12 mouse cellular contexts compared by ENCODE assay signal in genomic region chr1:74418747-74419439, GRCm38 (mm10). TPM values are rescaled to one million over a fixed set of nuclear protein-coding genes. Genes with fewer than 3 reads are reported as not detected.
DNase-seq lines count a peak whose midpoint lies in the region; ATAC-seq and TF ChIP-seq lines count a peak whose summit lies in the region.
"Had no signal": no experiment of that assay in that cellular context is flagged by ENCODE, and none has a peak within 500 bp of the region (broad histone marks: within the 10 kb centered on the region; RNA-seq: fewer than 3 reads in every experiment).

No protein-coding gene starts in this region.

- no peaks in the 10 kb centered on the region for H3K9me3 ChIP-seq in hindbrain, postnatal 0 days (ENCODE audit: low read length)
- no peaks in the 10 kb centered on the region for H3K9me3 ChIP-seq in hindbrain, embryonic 16.5 days (ENCODE audit: control insufficient read depth, low read length)
- no peaks in the 10 kb centered on the region for H3K9me3 ChIP-seq in kidney, embryonic 15.5 days (replicated peaks)
- H3K9me3 ChIP-seq in midbrain, embryonic 13.5 days, result no peaks in the 10 kb centered on the region
- no peaks in the 10 kb centered on the region for H3K9me3 ChIP-seq in hindbrain, embryonic 14.5 days (ENCODE audit: control insufficient read depth, low read length)
- H3K9me3 ChIP-seq: forebrain, embryonic 15.5 days; limb, embryonic 15.5 days; megakaryocyte, embryonic 14.5 days had no signal

- ATAC-seq in hindbrain, postnatal 0 days, result no peak
- ATAC-seq in hindbrain, embryonic 16.5 days, result no peak
- ATAC-seq in kidney, embryonic 15.5 days (replicated peaks; ENCODE audit: low FRiP score), result no peak
- ATAC-seq in midbrain, embryonic 13.5 days, result no peak
- ATAC-seq in hindbrain, embryonic 14.5 days (ENCODE audit: low FRiP score), result no peak
- ATAC-seq: forebrain, embryonic 15.5 days had no signal

- no peak overlapping the region for H3K9ac ChIP-seq in hindbrain, postnatal 0 days (replicated peaks; ENCODE audit: low read length)
- H3K9ac ChIP-seq in hindbrain, embryonic 16.5 days (ENCODE audit: low read depth, low read length), result no peak overlapping the region
- no peak overlapping the region for H3K9ac ChIP-seq in kidney, embryonic 15.5 days
- H3K9ac ChIP-seq in midbrain, embryonic 13.5 days (replicated peaks), result no peak overlapping the region
- H3K9ac ChIP-seq in hindbrain, embryonic 14.5 days, result no peak overlapping the region
- H3K9ac ChIP-seq: forebrain, embryonic 15.5 days; limb, embryonic 15.5 days had no signal

- TF ChIP-seq CTCF in hindbrain, postnatal 0 days (IDR thresholded peaks at IDR 0.05; ENCODE audit: low read depth), result no peak

- peak; percentile 27 for DNase-seq in hindbrain, postnatal 0 days (ENCODE audit: low spot score)
- DNase-seq in Muller cell, postnatal 12 days (ENCODE audit: inconsistent ontology term), result peak; percentile 58
- peak; percentile 77 for DNase-seq in adrenal gland, postnatal 14 days
- DNase-seq in right cerebral cortex, postnatal 14 days, result no peak
- DNase-seq in hindbrain, embryonic 14.5 days (ENCODE audit: low spot score), result no peak
- DNase-seq: spleen, adult 18-20 months had no signal

- H3K4me1 ChIP-seq in hindbrain, postnatal 0 days (ENCODE audit: insufficient read depth, low read length), result no peaks in the 10 kb centered on the region
- 0 out of 2 replicates have a peak, but pooled peaks cover 2% of the 10 kb centered on the region for H3K4me1 ChIP-seq in hindbrain, embryonic 16.5 days (ENCODE audit: control insufficient read depth, insufficient read depth, low read depth, low read length)
- H3K4me1 ChIP-seq in kidney, embryonic 15.5 days, result peaks cover 31% of the 10 kb centered on the region
- H3K4me1 ChIP-seq in midbrain, embryonic 13.5 days (replicated peaks), result peaks cover 5% of the 10 kb centered on the region; the same call in 1 of the 2 replicates
- H3K4me1 ChIP-seq in hindbrain, embryonic 14.5 days (replicated peaks; ENCODE audit: control insufficient read depth, insufficient read depth, low read length), result no peaks in the 10 kb centered on the region
- H3K4me1 ChIP-seq: forebrain, embryonic 15.5 days; limb, embryonic 15.5 days had no signal

- H3K4me3 ChIP-seq in hindbrain, postnatal 0 days (ENCODE audit: low read length), result no peak overlapping the region
- no peak overlapping the region for H3K4me3 ChIP-seq in hindbrain, embryonic 16.5 days (ENCODE audit: low read length)
- no peak overlapping the region for H3K4me3 ChIP-seq in kidney, embryonic 15.5 days (replicated peaks)
- no peak overlapping the region for H3K4me3 ChIP-seq in midbrain, embryonic 13.5 days (replicated peaks)
- no peak overlapping the region for H3K4me3 ChIP-seq in hindbrain, embryonic 14.5 days (replicated peaks; ENCODE audit: low read length)
- H3K4me3 ChIP-seq: forebrain, embryonic 15.5 days; limb, embryonic 15.5 days; megakaryocyte, embryonic 14.5 days had no signal

- H3K27ac ChIP-seq in hindbrain, postnatal 0 days, result no peak overlapping the region
- no peak overlapping the region for H3K27ac ChIP-seq in hindbrain, embryonic 16.5 days (ENCODE audit: low read depth, low read length)
- 0 out of 2 replicates have a peak overlapping the region, but pooled peaks have one; percentile 10 for H3K27ac ChIP-seq in kidney, embryonic 15.5 days
- H3K27ac ChIP-seq in midbrain, embryonic 13.5 days, result no peak overlapping the region
- no peak overlapping the region for H3K27ac ChIP-seq in hindbrain, embryonic 14.5 days
- H3K27ac ChIP-seq: forebrain, embryonic 15.5 days; limb, embryonic 15.5 days had no signal

- H3K4me2 ChIP-seq in hindbrain, postnatal 0 days (ENCODE audit: low read depth, low read length), result no peak overlapping the region
- no peak overlapping the region for H3K4me2 ChIP-seq in hindbrain, embryonic 16.5 days (ENCODE audit: low read length)
- no peak overlapping the region for H3K4me2 ChIP-seq in kidney, embryonic 15.5 days
- H3K4me2 ChIP-seq in midbrain, embryonic 13.5 days (replicated peaks), result no peak overlapping the region
- H3K4me2 ChIP-seq in hindbrain, embryonic 14.5 days (replicated peaks), result no peak overlapping the region
- H3K4me2 ChIP-seq: forebrain, embryonic 15.5 days; limb, embryonic 15.5 days had no signal

- H3K36me3 ChIP-seq in hindbrain, postnatal 0 days (ENCODE audit: insufficient read depth, low read length), result no peaks in the 10 kb centered on the region
- H3K36me3 ChIP-seq in hindbrain, embryonic 16.5 days (ENCODE audit: control insufficient read depth, insufficient read depth, low read length), result no peaks in the 10 kb centered on the region
- H3K36me3 ChIP-seq in kidney, embryonic 15.5 days, result no peaks in the 10 kb centered on the region
- no peaks in the 10 kb centered on the region for H3K36me3 ChIP-seq in midbrain, embryonic 13.5 days
- H3K36me3 ChIP-seq in hindbrain, embryonic 14.5 days (replicated peaks; ENCODE audit: control insufficient read depth, insufficient read depth), result no peaks in the 10 kb centered on the region
- H3K36me3 ChIP-seq: forebrain, embryonic 15.5 days; limb, embryonic 15.5 days had no signal

- no peaks in the 10 kb centered on the region for H3K27me3 ChIP-seq in hindbrain, postnatal 0 days (ENCODE audit: insufficient read depth, low read length)
- no peaks in the 10 kb centered on the region for H3K27me3 ChIP-seq in hindbrain, embryonic 16.5 days (replicated peaks; ENCODE audit: control insufficient read depth, insufficient read depth, low read length)
- no peaks in the 10 kb centered on the region for H3K27me3 ChIP-seq in kidney, embryonic 15.5 days
- no peaks in the 10 kb centered on the region for H3K27me3 ChIP-seq in midbrain, embryonic 13.5 days
- H3K27me3 ChIP-seq in hindbrain, embryonic 14.5 days (ENCODE audit: control insufficient read depth, insufficient read depth, low read length), result no peaks in the 10 kb centered on the region
- H3K27me3 ChIP-seq: forebrain, embryonic 15.5 days; limb, embryonic 15.5 days had no signal

- WGBS in hindbrain, postnatal 0 days, result 69% methylated on average over 17 of the region's 17 CpGs
- 80% methylated on average over 17 of the region's 17 CpGs for WGBS in hindbrain, embryonic 16.5 days
- WGBS in kidney, embryonic 15.5 days, result 68% methylated on average over 17 of the region's 17 CpGs
- 79% methylated on average over 17 of the region's 17 CpGs for WGBS in midbrain, embryonic 13.5 days
- 82% methylated on average over 17 of the region's 17 CpGs for WGBS in hindbrain, embryonic 14.5 days

RNA-seq across cellular contexts. Expression of gene Vil1, which starts 9.7 kb away (rescaled TPM):
- 0.26 TPM in 1 of 2 replicates, not detected in the other for total RNA-seq in hindbrain, postnatal 0 days (2014; rRNA removed)
- 0.14 and 0.18 TPM in 2 replicates for polyA plus RNA-seq in hindbrain, postnatal 0 days (2015; fragmentation: Nextera tagmentation; extraction: Ambion mirVana)
- polyA plus RNA-seq in hindbrain, embryonic 16.5 days (2015; fragmentation: Nextera tagmentation; extraction: Ambion mirVana), result 0.19 and 0.22 TPM in 2 replicates
- total RNA-seq in adrenal gland, postnatal 14 days (2021), result 2.4 and 3.0 TPM in 2 replicates
- polyA plus RNA-seq in kidney, embryonic 15.5 days (2015; fragmentation: Nextera tagmentation; extraction: Ambion mirVana), result 11.5 and 12.3 TPM in 2 replicates
- polyA plus RNA-seq in midbrain, embryonic 13.5 days (2015; fragmentation: Nextera tagmentation; extraction: Ambion mirVana), result 0.20 and 0.30 TPM in 2 replicates
- polyA plus RNA-seq in hindbrain, embryonic 14.5 days (2014; fragmentation: Nextera tagmentation; extraction: Ambion mirVana), result 0.16 and 0.34 TPM in 2 replicates

RNA-seq across cellular contexts. Expression of gene Ctdsp1, which starts 27.6 kb away (rescaled TPM):
- 35.7 and 38.4 TPM in 2 replicates for total RNA-seq in hindbrain, postnatal 0 days (2014; rRNA removed)
- 17.9 and 18.2 TPM in 2 replicates for polyA plus RNA-seq in hindbrain, postnatal 0 days (2015; fragmentation: Nextera tagmentation; extraction: Ambion mirVana)
- polyA plus RNA-seq in hindbrain, embryonic 16.5 days (2015; fragmentation: Nextera tagmentation; extraction: Ambion mirVana), result 19.0 and 20.0 TPM in 2 replicates
- total RNA-seq in adrenal gland, postnatal 14 days (2021), result 128 and 130 TPM in 2 replicates
- polyA plus RNA-seq in kidney, embryonic 15.5 days (2015; fragmentation: Nextera tagmentation; extraction: Ambion mirVana), result 81.1 and 82.0 TPM in 2 replicates
- 17.2 and 18.6 TPM in 2 replicates for polyA plus RNA-seq in midbrain, embryonic 13.5 days (2015; fragmentation: Nextera tagmentation; extraction: Ambion mirVana)
- polyA plus RNA-seq in hindbrain, embryonic 14.5 days (2014; fragmentation: Nextera tagmentation; extraction: Ambion mirVana), result 20.3 and 20.8 TPM in 2 replicates

RNA-seq across cellular contexts. Expression of gene Slc11a1, which starts 43.9 kb away (rescaled TPM):
- total RNA-seq in hindbrain, postnatal 0 days (2014; rRNA removed), result 3.6 and 10.6 TPM in 2 replicates
- polyA plus RNA-seq in hindbrain, postnatal 0 days (2015; fragmentation: Nextera tagmentation; extraction: Ambion mirVana), result 2.3 and 2.9 TPM in 2 replicates
- 2.6 and 3.3 TPM in 2 replicates for polyA plus RNA-seq in hindbrain, embryonic 16.5 days (2015; fragmentation: Nextera tagmentation; extraction: Ambion mirVana)
- total RNA-seq in adrenal gland, postnatal 14 days (2021), result 5.3 and 6.9 TPM in 2 replicates
- 3.8 and 5.9 TPM in 2 replicates for polyA plus RNA-seq in kidney, embryonic 15.5 days (2015; fragmentation: Nextera tagmentation; extraction: Ambion mirVana)
- polyA plus RNA-seq in midbrain, embryonic 13.5 days (2015; fragmentation: Nextera tagmentation; extraction: Ambion mirVana), result 0.94 and 2.9 TPM in 2 replicates
- polyA plus RNA-seq in hindbrain, embryonic 14.5 days (2014; fragmentation: Nextera tagmentation; extraction: Ambion mirVana), result 2.7 and 2.9 TPM in 2 replicates

RNA-seq across cellular contexts. Expression of gene Catip, which starts 57.0 kb away (rescaled TPM):
- total RNA-seq in hindbrain, postnatal 0 days (2014; rRNA removed), result 0.75 and 1.9 TPM in 2 replicates
- polyA plus RNA-seq in hindbrain, postnatal 0 days (2015; fragmentation: Nextera tagmentation; extraction: Ambion mirVana), result 1.8 and 2.6 TPM in 2 replicates
- 2.2 and 2.8 TPM in 2 replicates for polyA plus RNA-seq in hindbrain, embryonic 16.5 days (2015; fragmentation: Nextera tagmentation; extraction: Ambion mirVana)
- total RNA-seq in adrenal gland, postnatal 14 days (2021), result 0.15 and 0.45 TPM in 2 replicates
- polyA plus RNA-seq in kidney, embryonic 15.5 days (2015; fragmentation: Nextera tagmentation; extraction: Ambion mirVana), result 0.67 and 0.82 TPM in 2 replicates
- polyA plus RNA-seq in midbrain, embryonic 13.5 days (2015; fragmentation: Nextera tagmentation; extraction: Ambion mirVana), result 0.41 and 0.62 TPM in 2 replicates
- 1.2 and 1.7 TPM in 2 replicates for polyA plus RNA-seq in hindbrain, embryonic 14.5 days (2014; fragmentation: Nextera tagmentation; extraction: Ambion mirVana)

Comparison
In these comparisons a context has a peak if more than half of its experiments do, and no peak if none do; other contexts are left out.
1. DNase-seq: peak in hindbrain, postnatal 0 days (single experiment), Muller cell, postnatal 12 days (single experiment) and adrenal gland, postnatal 14 days (single experiment); none in right cerebral cortex, postnatal 14 days (single experiment) and hindbrain, embryonic 14.5 days (single experiment).